Mouse (Mus musculus) 3134 (cell line): ENCODE data around the gene Ces2b.
"Not testable (repeated sequence)": the region's sequence is repeated elsewhere in the genome, so short reads cannot be mapped to it uniquely, and the experiment has no call there.

Source experiments
- DNase-seq: peaks from one replicate; pipeline ENCODE4 v3.0.0-alpha.2; 2011; ENCODE audit warnings: low spot score; ENCODE audit not compliant: insufficient read length; ENCODE audit errors: extremely low read depth

Ces2b gene

GRCm38 (mm10) chr8:104831440-104831839 lies at the start of gene Ces2b:
Gene Ces2b, plus strand, starts transcription at chr8:104831572.
- no peak for DNase-seq

DNA sequence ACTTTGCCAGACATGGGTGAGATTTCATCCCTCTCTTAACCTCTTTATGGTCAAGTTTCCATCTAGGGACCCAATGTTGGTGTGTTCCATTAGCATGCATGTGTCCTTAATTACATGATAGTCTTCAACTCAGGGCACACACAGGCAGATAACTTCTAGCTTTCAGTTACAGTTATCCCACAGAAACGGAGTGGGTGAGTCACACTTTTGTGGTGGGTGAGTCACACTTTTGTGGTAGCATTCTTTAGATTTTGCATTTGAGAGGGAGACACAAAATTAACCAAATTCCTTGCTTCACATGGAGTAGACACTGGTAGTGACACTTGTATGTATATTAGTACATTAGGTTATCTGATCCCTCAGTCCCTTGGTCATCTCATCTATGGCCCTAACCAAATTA lies 44.3 kb upstream of the Ces2b start:
- peak; percentile 55 for DNase-seq

GRCm38 (mm10) chr8:104788929-104789328 lies 42.4 kb upstream of the Ces2b start:
- no peak for DNase-seq

DNA sequence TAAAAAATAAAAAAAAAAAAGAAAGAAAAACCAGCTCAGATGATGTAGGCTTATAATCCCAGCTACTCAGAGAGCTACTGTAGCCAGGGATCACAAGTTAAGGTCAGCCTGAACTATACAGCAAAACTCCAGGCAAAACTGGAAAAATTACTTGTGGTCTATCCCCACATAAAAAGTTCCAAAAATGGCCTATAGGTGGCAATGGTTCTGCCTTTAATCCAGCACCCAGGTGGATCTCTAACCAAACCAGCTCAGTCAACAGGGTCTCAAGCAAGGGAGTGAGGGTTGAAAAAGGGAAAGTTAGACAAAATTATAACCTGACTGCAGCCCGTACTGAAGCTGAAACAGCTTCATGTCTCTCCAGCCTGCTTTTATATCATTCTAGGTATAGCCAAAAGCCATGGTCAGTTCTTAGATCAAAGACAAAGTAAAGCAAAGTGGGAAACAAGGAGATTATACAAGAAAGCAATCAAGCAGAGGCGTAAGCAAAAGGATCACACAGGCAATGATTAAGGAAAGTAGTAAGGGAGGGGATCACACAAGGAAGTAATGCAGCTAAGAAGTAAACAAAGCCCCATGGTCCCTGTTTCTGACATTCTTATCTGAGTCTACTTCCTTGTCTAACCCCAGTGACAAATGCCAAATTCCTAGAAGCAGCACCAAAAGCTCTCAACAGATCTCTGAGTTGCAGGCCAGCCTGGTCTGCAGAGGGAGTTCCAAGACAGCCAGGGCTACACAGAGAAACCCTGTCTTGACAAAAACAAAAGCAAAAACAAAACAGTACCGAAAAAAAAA lies 41.3 kb upstream of the Ces2b start:
- DNase-seq, result no peak

- no peak for DNase-seq
These were observed 32.0 kb upstream of the Ces2b start for GRCm38 (mm10) chr8:104799385-104799784.

DNA sequence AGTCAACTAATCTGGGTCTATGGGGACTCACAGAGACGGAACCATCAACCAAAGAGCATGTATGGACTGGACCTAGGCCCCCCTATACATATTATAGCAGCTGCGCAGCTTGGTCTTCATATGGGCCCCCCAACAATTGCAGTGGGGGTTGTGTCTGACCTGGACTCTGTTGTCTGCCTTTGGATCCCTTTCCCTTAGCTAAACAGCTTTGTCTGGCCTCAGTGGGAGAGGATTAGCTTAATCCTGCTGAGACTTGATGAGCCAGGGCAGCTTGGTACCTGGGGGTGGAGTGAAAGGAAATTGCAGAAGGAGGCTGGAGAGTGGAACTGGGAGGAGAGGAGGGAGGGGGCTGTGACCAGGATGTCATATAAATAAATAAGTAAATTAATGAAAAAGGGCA lies 25.2 kb upstream of the Ces2b start:
- no peak for DNase-seq

DNA sequence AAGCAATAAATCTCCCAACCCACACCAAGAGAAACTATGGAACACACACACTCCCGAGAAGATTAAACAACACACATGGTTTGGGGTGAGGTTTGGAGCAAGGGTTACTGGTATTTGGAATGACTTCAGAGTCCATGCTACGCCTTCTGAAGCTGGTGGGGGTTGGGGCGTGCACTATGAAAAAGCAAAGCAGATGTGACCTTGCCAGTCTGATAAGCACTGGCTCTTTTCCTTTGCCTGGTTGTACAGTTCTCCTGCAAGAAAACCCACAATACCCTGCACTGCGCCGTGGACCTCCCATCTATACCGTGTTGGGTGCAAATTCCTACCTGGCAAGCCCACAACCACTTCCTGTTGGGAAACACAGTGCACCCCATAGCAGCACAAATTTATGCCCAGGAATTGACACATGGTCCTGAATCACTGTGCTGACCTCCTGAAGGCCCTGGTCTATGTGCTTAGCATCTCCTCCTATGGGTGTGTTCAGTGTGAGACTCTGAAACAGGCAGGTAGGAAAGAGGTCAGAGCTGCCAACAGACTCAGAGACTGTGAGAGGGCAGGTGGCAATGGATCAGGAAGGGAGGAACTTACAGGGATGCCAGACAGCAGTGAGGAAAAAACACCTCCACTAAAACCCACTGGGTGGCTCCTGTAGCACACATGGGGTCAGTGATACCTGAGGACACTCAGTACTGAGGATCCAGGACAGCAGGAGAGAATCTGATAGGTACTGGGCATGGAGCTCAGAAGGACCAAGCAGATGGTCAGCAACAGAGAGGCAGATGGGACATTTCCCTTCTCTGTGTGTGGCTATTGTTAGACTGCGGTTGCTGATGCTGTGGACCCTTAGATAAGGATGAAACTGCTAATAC lies 22.6 kb upstream of the Ces2b start:
- no peak for DNase-seq

GRCm38 (mm10) chr8:104809436-104809835 lies 21.9 kb upstream of the Ces2b start:
- no peak for DNase-seq

GRCm38 (mm10) chr8:104826912-104827311 lies 4.5 kb upstream of the Ces2b start:
- DNase-seq, result no peak

DNA sequence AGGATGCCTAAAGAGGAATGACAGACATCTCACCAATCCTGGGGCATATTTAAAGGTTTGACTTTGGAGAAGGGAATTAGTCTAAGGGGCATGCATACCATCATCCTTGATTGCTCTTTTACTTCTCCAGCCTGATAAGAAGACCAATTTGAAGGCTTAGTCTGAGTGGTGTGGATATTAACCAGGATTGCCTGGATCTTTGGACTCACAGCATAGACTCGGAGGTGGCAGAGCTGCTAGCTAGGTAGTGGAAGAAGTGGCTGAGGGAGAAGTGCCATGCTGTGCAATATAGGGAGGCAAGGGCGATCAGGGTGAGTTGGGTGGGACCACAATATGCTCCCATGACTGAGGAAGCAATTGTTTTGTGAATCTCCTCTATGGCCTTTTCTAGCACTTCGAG lies 3.2 kb upstream of the Ces2b start:
- DNase-seq, result no peak

DNA sequence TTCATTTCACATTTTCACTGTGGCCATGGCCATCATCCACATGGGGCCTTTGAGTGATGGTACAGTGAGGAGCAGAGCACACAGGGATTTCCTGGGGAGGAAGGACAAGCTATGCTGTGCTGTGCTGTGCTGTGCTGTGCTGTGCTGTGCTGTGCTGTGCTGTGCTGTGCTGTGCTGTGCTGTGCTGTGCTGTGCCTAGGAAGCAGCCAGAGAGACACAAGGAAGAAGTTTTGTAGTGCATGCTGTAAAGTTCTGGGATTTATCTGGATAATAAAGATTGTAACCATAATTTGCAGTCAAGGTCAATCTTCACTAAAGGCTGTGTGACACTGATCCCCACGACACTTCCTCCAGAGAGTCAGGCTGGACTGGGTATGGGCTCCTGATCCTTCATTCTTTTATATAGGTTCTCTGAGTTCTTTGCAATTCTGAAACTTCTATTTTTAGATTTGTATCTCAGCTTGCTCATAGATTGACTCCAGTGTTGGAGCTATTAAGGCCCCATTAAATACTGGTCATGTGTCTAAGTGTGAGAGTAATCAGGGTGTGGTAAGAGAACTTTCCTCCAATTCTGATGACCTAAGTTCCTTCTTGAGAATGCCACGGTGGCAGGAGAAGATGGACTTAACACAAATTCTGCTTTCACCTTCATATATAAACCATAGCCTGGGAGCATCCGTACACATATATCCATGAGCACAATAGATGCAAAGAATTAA lies 10.1 kb downstream of the Ces2b start:
- no peak for DNase-seq

- no peak for DNase-seq
These were observed 15.5 kb downstream of the Ces2b start, which contains the start of gene Ces2c for GRCm38 (mm10) chr8:104846831-104847230. Gene Ces2c, plus strand, starts transcription at chr8:104847068.

DNA sequence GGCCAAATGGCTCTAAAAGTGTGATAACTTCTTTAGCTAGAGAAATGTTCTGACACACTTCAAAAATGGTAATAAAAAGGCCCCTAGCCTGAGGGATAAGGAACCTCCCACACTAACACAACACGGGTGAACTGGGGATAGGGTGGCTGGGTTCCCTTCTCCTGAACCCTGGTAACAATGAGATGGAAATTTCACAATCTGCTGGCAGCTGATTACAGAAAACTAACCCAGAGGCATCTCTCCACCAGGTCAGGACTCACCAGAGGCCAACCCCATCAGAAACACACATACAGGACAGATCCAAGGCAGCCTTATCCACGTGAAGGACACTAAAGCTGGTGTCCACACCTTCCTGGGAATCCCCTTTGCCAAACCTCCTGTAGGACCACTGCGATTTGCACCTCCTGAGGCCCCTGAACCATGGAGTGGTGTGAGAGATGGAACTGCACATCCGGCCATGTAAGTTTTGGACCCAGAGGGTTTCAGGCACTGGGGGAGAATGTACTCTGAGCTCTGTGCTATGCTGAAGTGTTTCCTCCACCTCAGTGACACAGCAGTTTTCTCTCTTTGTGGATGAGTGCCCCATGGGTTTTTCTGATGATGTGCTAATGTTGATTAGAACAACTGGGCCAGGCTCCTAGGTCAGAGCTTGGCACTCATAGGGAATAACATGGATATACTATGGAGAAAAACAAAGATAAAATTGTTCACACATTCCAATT lies 16.5 kb downstream of the Ces2b start:
- DNase-seq, result no peak

DNA sequence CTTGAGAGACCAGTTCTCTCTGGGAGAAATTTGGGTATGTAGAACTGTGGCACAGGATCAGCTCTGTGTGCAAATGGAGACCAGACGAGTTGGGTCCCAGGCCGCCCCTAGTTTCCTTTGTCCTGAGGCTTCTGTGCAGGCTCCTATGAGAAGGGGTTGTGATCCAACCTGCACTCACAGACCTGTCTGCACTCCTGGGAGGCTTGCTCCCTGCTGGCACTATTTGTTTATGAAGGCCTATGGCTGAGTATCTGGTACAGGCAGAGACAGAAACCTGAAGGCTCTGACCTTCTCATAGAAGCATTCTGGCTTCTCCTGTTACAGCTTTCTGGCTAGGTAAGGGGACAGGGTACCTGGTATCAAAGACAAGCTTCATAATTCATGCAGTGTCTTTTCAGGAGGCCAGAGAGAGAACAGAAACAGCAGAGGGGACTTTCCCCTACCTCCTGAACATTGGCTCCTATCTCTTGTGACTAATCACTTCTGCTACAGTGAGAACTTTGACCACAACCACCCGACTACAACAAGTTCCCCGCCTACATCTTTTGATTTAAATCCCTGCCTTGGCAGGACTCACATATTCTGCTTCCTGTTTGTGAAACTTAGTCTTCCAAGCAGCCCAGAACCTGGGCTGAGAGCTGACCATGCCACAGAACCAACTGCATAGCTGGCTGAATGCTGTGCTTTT lies 35.6 kb downstream of the Ces2b start:
- DNase-seq, result not testable (repeated sequence)

- not testable (repeated sequence) for DNase-seq
These were observed 37.5 kb downstream of the Ces2b start for GRCm38 (mm10) chr8:104868876-104869275.

- not testable (repeated sequence) for DNase-seq
These were observed 55.0 kb downstream of the Ces2b start for GRCm38 (mm10) chr8:104886223-104886926.
